Mouse (Mus musculus) liver, embryonic 14.5 days (tissue): ENCODE data around the gene Adgrg2.

Source experiments
- CTCF ChIP-seq: IDR thresholded peaks from 2 replicates; pipeline ENCODE4 v1.5.1; 2016; ENCODE audit warnings: antibody characterized with exemption, low read depth, control low read depth
- EP300 ChIP-seq: IDR thresholded peaks from 2 replicates; pipeline ENCODE4 v1.6.1; 2016; ENCODE audit warnings: antibody characterized with exemption, low read depth

- TF ChIP-seq CTCF (no peak), EP300 (no peak)
These were observed 5.1 kb upstream of the Adgrg2 start for GRCm38 (mm10) chrX:160385502-160385772.
